Mouse (Mus musculus): ENCODE results near the gene Eml4. TPM values are rescaled to one million over a fixed set of nuclear protein-coding genes. Genes with fewer than 3 reads are reported as not detected.

Gene Eml4
- polyA plus RNA-seq, 1 experiment from 2014 or later: 4.7 TPM

GRCm38 (mm10) chr17:83339368-83340085 is 11.2 kb upstream of the Eml4 start:
- no peak for ATAC-seq
- Histone ChIP-seq H3K4me1 (ENCODE audit: insufficient read depth) (no peaks in the 10 kb centered on the region), H3K36me3 (replicated peaks; ENCODE audit: insufficient read depth, low read length) (no peaks in the 10 kb centered on the region), H3K27ac (ENCODE audit: low read depth) (no peak overlapping the region), H3K9ac (replicated peaks) (no peak overlapping the region), H3K4me3 (ENCODE audit: low read depth, low read length) (no peak overlapping the region), H3K4me2 (ENCODE audit: low read depth, low read length) (no peak overlapping the region), H3K9me3 (ENCODE audit: low read length) (no peaks in the 10 kb centered on the region), H3K27me3 (ENCODE audit: insufficient read depth, low read length) (no peaks in the 10 kb centered on the region)
- TF ChIP-seq CTCF (IDR thresholded peaks at IDR 0.05; ENCODE audit: low read depth): no peak
- 73% methylated on average over 13 of the region's 13 CpGs for WGBS (ENCODE audit: insufficient replicate concordance)
- DNase-seq: no peak

DNA sequence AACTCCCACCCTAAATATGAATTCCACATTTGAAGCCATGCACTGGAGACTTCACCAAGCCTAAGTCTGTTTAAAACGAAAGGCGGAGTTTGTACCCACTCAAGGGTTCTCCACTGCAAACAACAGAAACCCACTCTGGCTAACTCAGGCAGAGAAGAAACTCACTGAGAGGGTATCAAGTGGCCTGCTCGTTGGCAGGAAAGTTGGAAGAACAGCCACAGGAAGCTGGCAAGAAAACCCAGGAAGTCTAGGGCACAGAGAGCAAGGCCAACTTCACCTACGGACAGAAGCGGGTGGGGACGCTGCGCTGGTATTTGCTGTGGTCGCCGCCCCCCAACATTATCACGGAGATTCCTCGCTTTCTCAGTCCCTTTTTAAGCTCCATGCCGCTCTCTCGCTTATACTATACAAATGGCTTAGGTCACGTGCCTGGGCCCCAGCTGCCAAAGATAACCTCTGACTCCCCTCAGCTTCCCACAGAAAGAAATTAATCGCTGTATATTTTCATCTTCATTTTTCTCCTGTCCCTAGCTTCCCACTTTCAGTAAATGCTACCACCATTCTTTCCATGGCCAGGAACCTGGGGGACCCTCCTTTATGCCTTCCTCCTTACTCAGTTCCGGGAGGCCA is 9.7 kb upstream of the Eml4 start:
- Histone ChIP-seq H3K9me3 (ENCODE audit: low read length) (no peaks in the 10 kb centered on the region), H3K4me3 (ENCODE audit: low read depth, low read length) (no peak overlapping the region), H3K4me2 (ENCODE audit: low read depth, low read length) (no peak overlapping the region), H3K36me3 (replicated peaks; ENCODE audit: insufficient read depth, low read length) (no peaks in the 10 kb centered on the region), H3K27me3 (ENCODE audit: insufficient read depth, low read length) (no peaks in the 10 kb centered on the region), H3K27ac (ENCODE audit: low read depth) (no peak overlapping the region), H3K4me1 (ENCODE audit: insufficient read depth) (no peaks in the 10 kb centered on the region), H3K9ac (replicated peaks) (no peak overlapping the region)
- no peak for ATAC-seq
- no peak for DNase-seq
- WGBS (ENCODE audit: insufficient replicate concordance): 61% methylated on average over 16 of the region's 16 CpGs
- TF ChIP-seq EP300 (IDR thresholded peaks at IDR 0.05; ENCODE audit: low read depth): no peak
- no peak for TF ChIP-seq CTCF (IDR thresholded peaks at IDR 0.05; ENCODE audit: low read depth)

- H3K27me3 ChIP-seq (ENCODE audit: insufficient read depth, low read length): no peaks in the 10 kb centered on the region
- TF ChIP-seq EP300 (IDR thresholded peaks at IDR 0.05; ENCODE audit: low read depth) (no peak), CTCF (IDR thresholded peaks at IDR 0.05; ENCODE audit: low read depth) (no peak)
- WGBS (ENCODE audit: insufficient replicate concordance): 67% methylated on average over 7 of the region's 7 CpGs
- no peak overlapping the region for H3K4me3 ChIP-seq (ENCODE audit: low read depth, low read length)
- H3K36me3 ChIP-seq (replicated peaks; ENCODE audit: insufficient read depth, low read length): no peaks in the 10 kb centered on the region
- DNase-seq (no peak), ATAC-seq (no peak)
- no peaks in the 10 kb centered on the region for H3K9me3 ChIP-seq (ENCODE audit: low read length)
- no peak overlapping the region for H3K4me2 ChIP-seq (ENCODE audit: low read depth, low read length)
- 0 out of 2 replicates have a peak, but pooled peaks cover 1% of the 10 kb centered on the region for H3K4me1 ChIP-seq (ENCODE audit: insufficient read depth)
- H3K27ac ChIP-seq (ENCODE audit: low read depth): no peak overlapping the region
- no peak overlapping the region for H3K9ac ChIP-seq (replicated peaks)
Measured at GRCm38 (mm10) chr17:83344226-83344625, 6.5 kb upstream of the Eml4 start.

DNA sequence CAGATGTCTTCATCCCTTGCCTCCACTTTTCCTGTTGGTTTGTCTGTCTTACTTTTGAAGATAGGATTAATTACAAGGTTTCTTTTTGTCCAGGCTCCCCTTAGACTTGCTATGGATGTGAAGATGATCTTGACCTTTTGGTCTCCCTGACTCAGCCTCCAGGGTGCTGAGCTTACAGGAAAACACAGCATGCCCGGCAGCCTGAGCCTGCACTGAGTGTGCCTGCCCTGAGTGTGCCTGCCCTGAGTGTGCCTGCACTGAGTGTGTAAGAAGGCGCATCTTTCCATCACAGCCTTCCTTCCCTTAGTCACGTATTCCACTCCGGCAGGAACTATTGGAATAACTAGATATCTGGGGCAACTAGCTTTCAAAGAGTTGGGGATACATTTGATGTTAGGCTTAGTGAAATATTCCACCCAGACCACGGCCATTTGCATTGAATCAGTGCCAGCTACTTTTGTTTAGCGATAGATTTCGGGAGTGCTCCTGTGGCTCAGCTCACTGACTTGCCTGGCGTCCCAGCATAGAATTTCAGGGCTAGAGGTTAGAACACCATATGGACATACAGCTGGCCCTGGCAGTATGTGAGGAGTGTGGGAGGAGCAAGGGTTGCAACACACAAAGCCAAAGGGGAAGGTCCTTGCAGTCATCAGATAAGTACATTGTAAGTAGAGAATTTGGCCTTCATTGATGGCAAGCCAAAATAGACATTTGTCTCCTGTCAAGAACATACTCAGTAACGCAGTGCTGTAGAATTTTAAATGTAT is 2.5 kb upstream of the Eml4 start:
- H3K4me1 ChIP-seq (ENCODE audit: insufficient read depth): peaks cover 14% of the 10 kb centered on the region
- 66% methylated on average over 9 of the region's 9 CpGs for WGBS (ENCODE audit: insufficient replicate concordance)
- H3K4me2 ChIP-seq (ENCODE audit: low read depth, low read length): no peak overlapping the region
- no peak overlapping the region for H3K27ac ChIP-seq (ENCODE audit: low read depth)
- H3K9ac ChIP-seq (replicated peaks): no peak overlapping the region
- no peaks in the 10 kb centered on the region for H3K36me3 ChIP-seq (replicated peaks; ENCODE audit: insufficient read depth, low read length)
- H3K27me3 ChIP-seq (ENCODE audit: insufficient read depth, low read length): no peaks in the 10 kb centered on the region
- no peaks in the 10 kb centered on the region for H3K9me3 ChIP-seq (ENCODE audit: low read length)
- ATAC-seq: no peak
- no peak overlapping the region for H3K4me3 ChIP-seq (ENCODE audit: low read depth, low read length)
- DNase-seq: peak; percentile 33
- no peak for TF ChIP-seq CTCF (IDR thresholded peaks at IDR 0.05; ENCODE audit: low read depth)
- TF ChIP-seq EP300 (IDR thresholded peaks at IDR 0.05; ENCODE audit: low read depth): no peak

- Histone ChIP-seq H3K9me3 (ENCODE audit: low read length) (no peaks in the 10 kb centered on the region), H3K9ac (replicated peaks) (peak overlapping the region; percentile 88), H3K36me3 (replicated peaks; ENCODE audit: insufficient read depth, low read length) (no peaks in the 10 kb centered on the region), H3K4me3 (ENCODE audit: low read depth, low read length) (peak overlapping the region; percentile 87), H3K27me3 (ENCODE audit: insufficient read depth, low read length) (no peaks in the 10 kb centered on the region), H3K4me2 (ENCODE audit: low read depth, low read length) (peak overlapping the region; percentile 90), H3K4me1 (ENCODE audit: insufficient read depth) (peaks cover 19% of the 10 kb centered on the region), H3K27ac (ENCODE audit: low read depth) (peak overlapping the region; percentile 91)
- DNase-seq (no peak), ATAC-seq (peak; percentile 54)
- 0% methylated on average over 24 of the region's 57 CpGs for WGBS (ENCODE audit: insufficient replicate concordance)
- TF ChIP-seq EP300 (IDR thresholded peaks at IDR 0.05; ENCODE audit: low read depth): no peak
- TF ChIP-seq CTCF (IDR thresholded peaks at IDR 0.05; ENCODE audit: low read depth): no peak
Measured at GRCm38 (mm10) chr17:83351119-83351531, 394 bp downstream of the Eml4 start.
